Mouse (Mus musculus): ENCODE measurements around the gene Phldb2. TPM values are rescaled to one million over a fixed set of nuclear protein-coding genes. Genes with fewer than 3 reads are reported as not detected.

The Phldb2 gene
- polyA plus RNA-seq, 1 experiment from 2014 or later, result 6.6 TPM

DNA sequence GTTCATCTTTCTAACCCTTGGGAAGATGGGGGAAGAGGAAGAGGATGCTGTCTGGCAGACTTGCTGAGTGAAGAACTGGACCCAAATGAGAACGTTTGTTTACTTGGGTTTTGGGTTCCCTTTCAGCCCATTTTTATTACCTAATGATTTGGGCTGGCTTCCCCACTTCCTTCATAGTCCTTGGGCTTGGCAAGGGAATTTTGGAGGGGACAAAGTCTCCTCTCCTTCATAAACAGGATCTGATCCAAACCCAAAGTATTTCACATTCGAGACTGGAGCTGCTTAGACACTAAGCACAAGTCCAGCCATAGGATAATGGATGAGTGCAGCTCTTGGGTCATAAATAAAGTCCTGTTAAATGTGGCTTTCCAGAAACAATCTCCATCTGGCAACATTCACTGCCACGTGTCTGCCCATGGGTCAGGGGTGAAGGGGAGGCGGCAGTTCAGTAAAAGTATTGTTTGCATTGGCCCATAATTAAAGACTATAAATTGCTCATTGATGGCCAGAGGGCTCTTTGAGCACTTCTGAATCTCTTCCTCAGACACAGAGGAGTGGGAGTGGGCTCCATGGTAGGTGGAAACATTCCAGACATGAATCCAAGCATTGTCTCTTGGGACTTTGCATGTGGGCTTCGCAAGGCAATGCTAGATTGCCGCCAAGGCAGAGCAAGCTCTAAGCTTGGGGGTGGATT lies 29.5 kb downstream of the Phldb2 start:
- Histone ChIP-seq H3K9ac (ENCODE audit: low read depth, low read length) (no peak overlapping the region), H3K4me1 (ENCODE audit: control insufficient read depth, insufficient read depth, low read length) (no peaks in the 10 kb centered on the region), H3K4me2 (ENCODE audit: low read length) (no peak overlapping the region), H3K27me3 (ENCODE audit: control insufficient read depth, insufficient read depth, low read depth, low read length) (no peaks in the 10 kb centered on the region), H3K27ac (ENCODE audit: low read length) (no peak overlapping the region), H3K36me3 (ENCODE audit: control insufficient read depth, insufficient read depth, low read length) (no peaks in the 10 kb centered on the region), H3K9me3 (replicated peaks; ENCODE audit: control insufficient read depth, low read length, poor library complexity, severe bottlenecking) (no peaks in the 10 kb centered on the region), H3K4me3 (ENCODE audit: low read depth, low read length) (no peak overlapping the region)
- 83% methylated on average over 6 of the region's 6 CpGs for WGBS
- ATAC-seq, result no peak

DNA sequence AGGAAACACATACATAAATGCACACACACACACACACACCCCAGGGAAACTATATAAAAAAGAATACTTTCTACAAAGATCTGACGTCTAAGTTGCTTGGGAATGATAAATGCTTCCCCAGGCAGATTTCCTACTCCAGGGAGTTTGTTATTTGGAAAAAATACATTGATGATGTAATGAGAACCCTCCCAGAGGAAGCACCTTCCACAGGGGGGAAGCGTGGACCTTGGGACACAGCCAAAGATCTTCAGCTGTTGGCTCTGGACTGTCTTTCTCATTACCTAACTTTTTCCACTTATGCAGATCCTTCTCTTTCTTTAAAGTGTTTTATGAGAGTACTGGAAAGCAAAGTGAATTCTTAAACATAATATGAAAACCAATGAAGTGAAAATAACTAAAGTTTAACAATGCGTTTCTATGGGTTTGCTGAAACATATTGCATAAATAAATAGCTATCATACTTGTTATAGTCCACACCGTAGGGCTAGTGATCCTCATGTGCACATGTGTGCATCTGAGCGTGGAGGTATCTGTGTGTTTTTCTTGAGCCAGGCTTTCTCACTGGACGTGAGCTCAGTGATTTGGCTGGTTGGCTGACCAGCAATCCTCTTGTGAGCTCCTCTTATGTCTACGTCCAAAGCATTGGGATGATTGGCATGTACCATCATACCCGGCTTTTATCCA lies 30.7 kb downstream of the Phldb2 start:
- Histone ChIP-seq H3K27ac (ENCODE audit: low read length) (no peak overlapping the region), H3K4me2 (ENCODE audit: low read length) (no peak overlapping the region), H3K36me3 (ENCODE audit: control insufficient read depth, insufficient read depth, low read length) (no peaks in the 10 kb centered on the region), H3K9ac (ENCODE audit: low read depth, low read length) (no peak overlapping the region), H3K4me3 (ENCODE audit: low read depth, low read length) (no peak overlapping the region), H3K4me1 (ENCODE audit: control insufficient read depth, insufficient read depth, low read length) (no peaks in the 10 kb centered on the region), H3K27me3 (ENCODE audit: control insufficient read depth, insufficient read depth, low read depth, low read length) (no peaks in the 10 kb centered on the region), H3K9me3 (replicated peaks; ENCODE audit: control insufficient read depth, low read length, poor library complexity, severe bottlenecking) (no peaks in the 10 kb centered on the region)
- no peak for ATAC-seq
- WGBS, result 84% methylated on average over 8 of the region's 8 CpGs

DNA sequence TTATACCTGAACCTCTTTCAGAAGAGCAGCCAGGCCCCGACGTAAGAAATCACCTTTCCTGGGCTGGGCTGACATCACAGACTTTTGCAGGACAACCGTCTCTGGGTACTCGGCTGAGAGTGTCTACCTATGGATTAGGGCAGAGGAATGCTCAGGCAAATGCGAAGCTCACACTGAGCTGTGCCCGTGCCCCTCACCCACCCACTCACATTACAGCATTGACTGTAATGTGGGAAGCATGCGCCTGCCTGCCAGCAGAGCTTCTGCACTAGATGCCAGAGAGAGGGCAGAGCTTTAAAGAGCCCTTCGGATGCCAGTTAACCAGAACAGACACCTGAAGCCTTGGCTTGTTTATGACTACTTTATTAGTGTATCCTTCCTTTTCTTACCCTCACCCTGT lies 33.8 kb downstream of the Phldb2 start:
- Histone ChIP-seq H3K9ac (ENCODE audit: low read depth, low read length) (no peak overlapping the region), H3K4me2 (ENCODE audit: low read length) (no peak overlapping the region), H3K4me1 (ENCODE audit: control insufficient read depth, insufficient read depth, low read length) (no peaks in the 10 kb centered on the region), H3K27me3 (ENCODE audit: control insufficient read depth, insufficient read depth, low read depth, low read length) (no peaks in the 10 kb centered on the region), H3K36me3 (ENCODE audit: control insufficient read depth, insufficient read depth, low read length) (no peaks in the 10 kb centered on the region), H3K27ac (ENCODE audit: low read length) (no peak overlapping the region), H3K9me3 (replicated peaks; ENCODE audit: control insufficient read depth, low read length, poor library complexity, severe bottlenecking) (no peaks in the 10 kb centered on the region), H3K4me3 (ENCODE audit: low read depth, low read length) (no peak overlapping the region)
- ATAC-seq, result no peak
- 73% methylated on average over 8 of the region's 8 CpGs for WGBS

DNA sequence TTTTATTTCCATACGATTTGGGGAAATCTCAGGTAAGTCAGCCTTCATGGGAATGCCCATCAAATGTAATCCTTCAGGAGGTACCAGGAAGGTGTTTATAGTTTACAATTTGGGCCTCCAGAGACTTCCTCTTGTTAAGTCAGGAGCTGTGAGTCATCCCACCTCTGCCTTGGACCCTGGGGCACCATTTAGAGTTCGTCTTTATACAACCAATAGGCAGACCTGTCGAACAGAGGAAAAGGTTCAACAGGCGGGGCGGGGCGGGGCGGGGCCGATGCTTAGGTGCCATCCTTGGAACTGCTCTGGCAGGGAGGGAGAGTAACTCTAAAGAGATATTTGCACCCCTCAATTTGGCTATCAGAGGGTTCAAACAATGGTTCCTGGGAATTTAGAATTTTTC lies 49.8 kb downstream of the Phldb2 start:
- H3K27ac ChIP-seq (ENCODE audit: low read length), result no peak overlapping the region
- no peak overlapping the region for H3K4me3 ChIP-seq (ENCODE audit: low read depth, low read length)
- no peaks in the 10 kb centered on the region for H3K9me3 ChIP-seq (replicated peaks; ENCODE audit: control insufficient read depth, low read length, poor library complexity, severe bottlenecking)
- H3K27me3 ChIP-seq (ENCODE audit: control insufficient read depth, insufficient read depth, low read depth, low read length), result no peaks in the 10 kb centered on the region
- H3K4me1 ChIP-seq (ENCODE audit: control insufficient read depth, insufficient read depth, low read length), result no peaks in the 10 kb centered on the region
- WGBS, result 90% methylated on average over 8 of the region's 8 CpGs
- ATAC-seq, result no peak
- H3K36me3 ChIP-seq (ENCODE audit: control insufficient read depth, insufficient read depth, low read length), result no peaks in the 10 kb centered on the region
- H3K9ac ChIP-seq (ENCODE audit: low read depth, low read length), result no peak overlapping the region
- H3K4me2 ChIP-seq (ENCODE audit: low read length), result no peak overlapping the region

DNA sequence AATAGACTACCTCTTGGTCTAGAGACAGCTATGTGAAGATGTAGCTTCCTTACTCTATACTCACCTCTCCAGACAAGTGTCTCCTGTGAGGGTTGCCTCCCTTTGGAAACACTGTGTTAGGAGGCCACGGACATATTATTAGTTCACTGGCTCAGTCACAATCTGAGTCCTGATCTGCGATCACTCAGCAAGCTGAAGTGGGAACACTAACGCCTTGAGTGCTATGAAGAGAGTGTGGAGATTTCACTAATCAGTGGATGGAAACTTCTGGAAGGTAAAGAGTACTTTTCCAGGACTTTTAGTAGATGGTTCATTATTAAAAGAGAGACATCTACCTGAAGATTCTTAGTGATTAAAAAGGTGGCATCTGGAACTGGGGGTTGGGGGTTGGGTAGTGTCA lies 54.9 kb downstream of the Phldb2 start:
- Histone ChIP-seq H3K27me3 (ENCODE audit: control insufficient read depth, insufficient read depth, low read depth, low read length) (no peaks in the 10 kb centered on the region), H3K9me3 (replicated peaks; ENCODE audit: control insufficient read depth, low read length, poor library complexity, severe bottlenecking) (no peaks in the 10 kb centered on the region), H3K36me3 (ENCODE audit: control insufficient read depth, insufficient read depth, low read length) (no peaks in the 10 kb centered on the region), H3K9ac (ENCODE audit: low read depth, low read length) (no peak overlapping the region), H3K4me3 (ENCODE audit: low read depth, low read length) (no peak overlapping the region), H3K4me2 (ENCODE audit: low read length) (no peak overlapping the region), H3K27ac (ENCODE audit: low read length) (no peak overlapping the region), H3K4me1 (ENCODE audit: control insufficient read depth, insufficient read depth, low read length) (no peaks in the 10 kb centered on the region)
- ATAC-seq, result no peak
- 90% methylated on average over 3 of the region's 3 CpGs for WGBS

DNA sequence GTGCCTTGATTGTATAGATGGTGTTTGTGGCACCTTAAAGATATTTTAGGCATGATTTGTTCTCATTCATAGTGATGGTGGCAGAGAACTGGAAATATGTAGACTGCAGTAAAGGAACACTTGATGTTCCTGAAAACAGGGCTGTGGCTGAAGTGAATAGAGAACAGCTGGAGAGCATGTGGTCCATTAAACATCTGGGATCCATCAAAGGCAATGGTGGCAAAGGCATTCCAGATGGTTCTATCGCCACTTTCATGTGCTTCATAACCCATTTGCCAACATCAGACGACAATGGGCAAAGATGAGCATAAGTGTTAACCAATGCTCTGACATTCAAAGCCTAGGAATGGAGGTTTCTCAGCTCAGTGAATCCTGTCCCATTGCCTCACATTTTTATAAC lies 56.8 kb downstream of the Phldb2 start:
- WGBS, result 82% methylated on average over 2 of the region's 2 CpGs
- no peak for ATAC-seq
- Histone ChIP-seq H3K27me3 (ENCODE audit: control insufficient read depth, insufficient read depth, low read depth, low read length) (no peaks in the 10 kb centered on the region), H3K9ac (ENCODE audit: low read depth, low read length) (no peak overlapping the region), H3K9me3 (replicated peaks; ENCODE audit: control insufficient read depth, low read length, poor library complexity, severe bottlenecking) (no peaks in the 10 kb centered on the region), H3K27ac (ENCODE audit: low read length) (no peak overlapping the region), H3K36me3 (ENCODE audit: control insufficient read depth, insufficient read depth, low read length) (no peaks in the 10 kb centered on the region), H3K4me1 (ENCODE audit: control insufficient read depth, insufficient read depth, low read length) (no peaks in the 10 kb centered on the region), H3K4me2 (ENCODE audit: low read length) (no peak overlapping the region), H3K4me3 (ENCODE audit: low read depth, low read length) (no peak overlapping the region)

DNA sequence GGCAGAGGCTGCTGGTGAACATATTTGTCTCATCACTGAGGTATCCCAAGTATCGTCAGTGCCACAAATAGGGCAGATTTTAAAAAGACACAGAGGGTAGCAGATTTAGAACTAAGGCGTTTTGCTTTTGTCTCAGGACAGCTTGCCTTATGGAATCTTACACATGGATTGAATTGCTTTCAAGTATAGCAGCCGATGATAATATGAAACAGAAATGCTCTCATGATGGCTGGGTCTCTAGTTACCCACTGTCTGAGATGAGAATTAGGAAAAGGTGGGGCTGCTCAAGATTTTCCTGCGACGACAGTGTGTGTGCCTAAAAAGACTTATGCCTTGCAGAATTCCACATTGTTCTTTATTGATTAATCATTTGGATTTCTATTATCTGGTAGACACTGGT lies 58.4 kb downstream of the Phldb2 start:
- no peaks in the 10 kb centered on the region for H3K36me3 ChIP-seq (ENCODE audit: control insufficient read depth, insufficient read depth, low read length)
- WGBS, result 88% methylated on average over 5 of the region's 5 CpGs
- no peaks in the 10 kb centered on the region for H3K9me3 ChIP-seq (replicated peaks; ENCODE audit: control insufficient read depth, low read length, poor library complexity, severe bottlenecking)
- no peak overlapping the region for H3K4me3 ChIP-seq (ENCODE audit: low read depth, low read length)
- H3K27me3 ChIP-seq (ENCODE audit: control insufficient read depth, insufficient read depth, low read depth, low read length), result no peaks in the 10 kb centered on the region
- no peak overlapping the region for H3K9ac ChIP-seq (ENCODE audit: low read depth, low read length)
- H3K4me2 ChIP-seq (ENCODE audit: low read length), result no peak overlapping the region
- no peak for ATAC-seq
- no peaks in the 10 kb centered on the region for H3K4me1 ChIP-seq (ENCODE audit: control insufficient read depth, insufficient read depth, low read length)
- no peak overlapping the region for H3K27ac ChIP-seq (ENCODE audit: low read length)

DNA sequence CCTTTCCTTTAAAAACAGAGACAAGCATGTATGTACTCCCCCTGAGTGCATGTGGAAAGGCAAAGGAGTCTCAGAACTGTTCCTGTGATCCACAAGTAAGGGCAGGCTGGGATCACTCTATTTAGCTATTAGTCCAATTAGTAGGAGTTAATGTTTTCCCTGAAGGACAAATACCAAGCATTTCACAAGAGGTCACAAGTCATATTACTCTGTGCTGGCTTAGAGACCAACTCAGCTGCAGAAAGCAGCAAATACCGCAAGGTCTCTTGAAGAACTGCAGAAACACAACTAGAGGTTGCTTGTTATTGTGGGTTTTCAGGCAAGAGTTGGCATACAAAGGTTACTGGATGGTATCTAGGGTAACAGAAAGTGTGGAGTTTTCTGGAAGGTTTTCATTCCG lies 59.6 kb downstream of the Phldb2 start:
- Histone ChIP-seq H3K9ac (ENCODE audit: low read depth, low read length) (no peak overlapping the region), H3K36me3 (ENCODE audit: control insufficient read depth, insufficient read depth, low read length) (no peaks in the 10 kb centered on the region), H3K27me3 (ENCODE audit: control insufficient read depth, insufficient read depth, low read depth, low read length) (no peaks in the 10 kb centered on the region), H3K4me3 (ENCODE audit: low read depth, low read length) (no peak overlapping the region), H3K9me3 (replicated peaks; ENCODE audit: control insufficient read depth, low read length, poor library complexity, severe bottlenecking) (no peaks in the 10 kb centered on the region), H3K27ac (ENCODE audit: low read length) (no peak overlapping the region), H3K4me2 (ENCODE audit: low read length) (no peak overlapping the region), H3K4me1 (ENCODE audit: control insufficient read depth, insufficient read depth, low read length) (no peaks in the 10 kb centered on the region)
- ATAC-seq, result no peak
- WGBS, result 98% methylated on average over 2 of the region's 2 CpGs

DNA sequence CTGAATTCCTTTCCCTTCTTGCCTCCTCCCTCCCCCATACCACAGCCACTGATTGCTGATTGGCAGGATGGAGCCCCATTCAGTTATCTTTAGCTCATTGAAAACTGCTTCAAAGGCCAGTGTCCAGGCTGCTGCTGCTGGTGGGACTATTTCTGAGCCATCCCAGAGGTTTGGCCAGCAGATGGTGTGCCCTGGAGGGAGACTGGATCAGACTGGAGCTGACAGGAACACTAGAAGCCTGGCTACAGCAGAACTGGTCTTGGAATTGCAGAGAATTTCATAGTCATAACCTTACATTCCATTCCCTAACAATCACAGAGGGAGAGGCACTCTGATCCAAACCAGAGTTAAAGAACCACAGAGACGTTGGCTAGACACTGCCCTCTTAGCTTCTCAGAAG lies 60.5 kb downstream of the Phldb2 start:
- 38% methylated on average over 1 of the region's 1 CpGs for WGBS

More for the DNA sequence above, 60.5 kb downstream of the Phldb2 start:
- Histone ChIP-seq H3K27me3 (ENCODE audit: control insufficient read depth, insufficient read depth, low read depth, low read length) (no peaks in the 10 kb centered on the region), H3K4me2 (ENCODE audit: low read length) (no peak overlapping the region), H3K9me3 (replicated peaks; ENCODE audit: control insufficient read depth, low read length, poor library complexity, severe bottlenecking) (no peaks in the 10 kb centered on the region), H3K4me3 (ENCODE audit: low read depth, low read length) (no peak overlapping the region), H3K4me1 (ENCODE audit: control insufficient read depth, insufficient read depth, low read length) (no peaks in the 10 kb centered on the region), H3K36me3 (ENCODE audit: control insufficient read depth, insufficient read depth, low read length) (no peaks in the 10 kb centered on the region), H3K9ac (ENCODE audit: low read depth, low read length) (no peak overlapping the region), H3K27ac (ENCODE audit: low read length) (no peak overlapping the region)
- ATAC-seq, result no peak

Measured in midbrain, embryonic 16.5 days (tissue).